Mouse (Mus musculus) layer of hippocampus, postnatal 25 days (tissue): ENCODE results near the gene Fbxl15. TPM values are rescaled to one million over a fixed set of nuclear protein-coding genes. Genes with fewer than 3 reads are reported as not detected.

Experiments used
- DNase-seq, 2 experiments: peaks; one replicate each; pipeline ENCODE4 v3.0.0; 2022; ENCODE audit warnings: mixed read lengths in 2 of 2, low spot score in 1 of 2; ENCODE audit errors: extremely low spot score in 1 of 2
- total RNA-seq, 2 experiments: library from RNA; stranded (reverse); gene quantifications; 2 replicates each; pipeline ENCODE4 v1.2.3; 2021

Fbxl15 gene
- total RNA-seq, 2 experiments from 2014 or later, result 29.0 to 32.8 TPM

DNA sequence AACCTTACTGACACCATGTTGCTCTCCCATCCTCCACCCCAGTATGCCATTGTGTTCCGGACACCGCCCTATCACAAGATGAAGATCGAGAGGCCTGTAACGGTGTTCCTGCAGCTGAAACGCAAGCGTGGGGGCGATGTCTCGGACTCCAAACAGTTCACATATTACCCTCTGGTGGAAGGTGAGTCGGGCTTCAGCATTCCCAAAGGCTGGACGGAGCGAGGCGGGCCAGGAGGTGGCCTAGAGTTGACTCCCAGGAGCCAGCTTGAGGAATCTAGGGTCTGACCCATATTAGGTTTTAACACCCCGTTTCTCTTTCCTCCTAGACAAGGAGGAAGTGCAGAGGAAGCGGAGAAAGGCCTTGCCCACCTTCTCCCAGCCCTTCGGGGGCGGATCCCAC lies 19.7 kb upstream of the Fbxl15 start:
- no peak for DNase-seq

GRCm38 (mm10) chr19:46308706-46309435 lies 19.1 kb upstream of the Fbxl15 start:
- peak; percentile 82 to 94 for DNase-seq

- DNase-seq, result peak in 1 of 2 experiments; percentile 6
Observed at GRCm38 (mm10) chr19:46309651-46310305, 18.2 kb upstream of the Fbxl15 start.

DNA sequence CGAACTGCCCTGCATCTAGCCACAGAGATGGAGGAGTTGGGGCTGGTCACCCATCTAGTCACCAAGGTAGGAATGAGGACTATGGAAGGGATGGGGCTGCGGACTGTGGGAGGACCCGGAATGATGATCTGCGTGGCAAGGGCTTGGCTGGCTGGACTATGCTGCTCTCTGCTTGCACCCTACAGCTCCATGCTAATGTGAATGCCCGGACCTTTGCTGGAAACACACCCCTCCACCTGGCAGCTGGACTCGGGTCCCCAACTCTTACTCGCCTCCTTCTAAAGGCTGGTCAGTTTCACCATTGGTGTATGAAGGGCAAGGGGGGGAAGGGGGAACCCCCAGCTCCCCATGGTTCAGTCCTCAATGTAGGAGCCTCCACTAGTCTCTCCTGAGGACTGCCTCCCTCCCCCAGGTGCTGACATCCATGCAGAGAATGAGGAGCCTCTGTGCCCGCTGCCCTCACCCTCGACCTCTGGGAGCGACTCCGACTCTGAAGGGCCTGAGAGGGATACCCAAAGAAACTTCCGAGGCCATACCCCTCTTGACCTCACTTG lies 17.6 kb upstream of the Fbxl15 start:
- DNase-seq, result peak in 1 of 2 experiments; percentile 11

DNA sequence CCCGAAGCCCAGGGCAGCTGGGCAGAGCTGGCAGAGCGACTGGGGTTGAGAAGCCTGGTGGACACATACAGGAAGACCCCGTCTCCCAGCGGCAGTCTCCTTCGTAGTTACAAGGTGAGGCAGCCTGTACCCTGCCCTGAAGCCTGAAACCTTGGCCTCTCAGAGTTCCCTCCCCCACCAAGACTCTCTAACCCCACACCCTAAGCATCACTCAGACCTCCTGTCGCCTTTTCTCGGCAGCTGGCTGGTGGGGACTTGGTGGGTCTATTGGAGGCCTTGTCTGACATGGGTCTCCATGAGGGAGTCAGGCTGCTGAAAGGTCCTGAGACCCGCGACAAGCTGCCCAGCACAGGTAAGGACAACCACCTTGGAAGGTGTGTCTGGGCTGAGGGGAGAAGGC lies 16.6 kb upstream of the Fbxl15 start:
- DNase-seq, result no peak

GRCm38 (mm10) chr19:46312566-46312965 lies 15.4 kb upstream of the Fbxl15 start:
- no peak for DNase-seq

GRCm38 (mm10) chr19:46313116-46313515 lies 14.9 kb upstream of the Fbxl15 start:
- no peak for DNase-seq

DNA sequence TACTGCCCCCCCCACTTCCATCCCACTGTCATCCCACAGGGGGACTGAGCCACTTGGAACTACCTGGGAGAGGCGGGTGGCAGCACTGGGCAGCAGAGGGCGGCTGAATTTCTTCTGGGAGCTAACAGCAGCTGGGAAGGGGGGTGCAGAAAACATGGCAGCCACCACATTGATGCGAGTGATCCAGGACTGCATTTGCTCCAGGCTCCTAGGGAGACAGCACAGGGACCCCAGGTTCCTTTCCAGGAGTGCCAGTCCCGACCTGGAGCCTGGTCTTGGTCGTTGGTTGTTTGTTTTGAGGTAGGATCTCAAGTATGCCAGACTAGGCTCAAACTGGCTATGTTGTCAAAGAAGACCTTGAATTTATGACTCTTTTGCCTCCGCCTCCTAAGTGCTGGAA lies 14.4 kb upstream of the Fbxl15 start:
- no peak for DNase-seq

DNA sequence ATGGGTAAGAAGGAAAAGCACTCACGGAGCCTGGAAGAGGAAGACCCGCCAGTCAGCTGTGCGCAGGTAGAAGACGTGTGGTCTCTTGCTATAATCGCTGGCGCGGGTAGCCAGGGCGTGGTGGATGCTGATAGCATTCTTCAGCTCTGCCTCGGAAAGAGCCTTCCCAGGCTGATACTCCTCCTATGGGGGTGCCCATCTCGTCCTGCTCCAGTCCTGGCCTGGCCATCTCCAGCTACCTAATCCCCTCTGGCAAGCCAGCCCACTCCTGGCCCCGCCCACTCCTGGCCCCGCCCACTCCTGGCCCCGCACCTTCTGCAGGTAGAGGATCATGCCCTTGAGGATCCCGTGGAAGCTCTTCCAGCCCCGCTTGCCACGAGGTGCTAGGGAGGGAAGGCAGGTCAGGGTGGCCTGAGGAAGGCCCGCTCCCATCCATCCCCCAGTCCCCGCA lies 13.8 kb upstream of the Fbxl15 start:
- DNase-seq, result no peak

GRCm38 (mm10) chr19:46314872-46315742 lies 12.9 kb upstream of the Fbxl15 start:
- peak in 1 of 2 experiments; percentile 8 for DNase-seq

DNA sequence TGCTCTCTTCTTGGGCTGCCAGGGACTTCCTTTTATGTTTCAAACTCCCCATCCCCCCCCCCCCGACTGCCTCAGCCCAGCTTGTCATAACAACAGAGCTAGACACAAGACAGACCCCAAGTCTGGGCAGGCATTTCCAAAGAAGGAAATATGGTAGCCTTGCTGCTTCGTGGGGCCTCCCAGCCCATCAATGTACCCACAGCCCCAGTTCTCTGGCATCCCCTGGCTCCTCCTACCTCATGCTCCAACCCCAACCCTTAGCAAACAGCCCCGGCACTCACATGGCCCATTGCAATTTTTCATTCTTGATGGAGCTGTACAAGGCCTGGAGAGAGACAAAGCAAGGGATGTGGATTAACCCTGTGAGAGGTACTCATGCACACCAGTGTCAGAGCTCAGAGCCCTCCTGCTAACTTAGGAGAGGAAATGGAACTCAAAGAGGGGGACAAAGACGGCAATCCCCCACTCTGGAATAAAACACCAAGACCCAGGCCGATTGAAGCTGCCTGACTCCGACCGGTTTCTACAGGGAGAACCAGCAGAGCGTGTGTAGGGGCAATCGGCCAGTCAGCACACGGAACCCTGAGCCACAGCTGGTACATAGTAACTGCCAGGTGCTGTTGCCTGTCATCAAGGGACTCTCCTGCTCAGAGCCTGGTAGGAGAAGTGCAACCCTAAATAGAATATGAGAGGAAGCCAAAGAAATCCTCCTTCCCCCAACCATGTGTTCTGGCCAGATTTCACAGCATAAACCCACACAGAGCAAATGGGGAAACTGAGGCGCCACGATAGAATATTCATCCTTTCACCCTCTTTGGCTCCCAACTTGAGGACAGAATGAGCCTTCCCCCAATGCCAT lies 12.0 kb upstream of the Fbxl15 start:
- no peak for DNase-seq

GRCm38 (mm10) chr19:46316846-46317545 lies 11.0 kb upstream of the Fbxl15 start:
- DNase-seq, result peak; percentile 60 to 61

DNA sequence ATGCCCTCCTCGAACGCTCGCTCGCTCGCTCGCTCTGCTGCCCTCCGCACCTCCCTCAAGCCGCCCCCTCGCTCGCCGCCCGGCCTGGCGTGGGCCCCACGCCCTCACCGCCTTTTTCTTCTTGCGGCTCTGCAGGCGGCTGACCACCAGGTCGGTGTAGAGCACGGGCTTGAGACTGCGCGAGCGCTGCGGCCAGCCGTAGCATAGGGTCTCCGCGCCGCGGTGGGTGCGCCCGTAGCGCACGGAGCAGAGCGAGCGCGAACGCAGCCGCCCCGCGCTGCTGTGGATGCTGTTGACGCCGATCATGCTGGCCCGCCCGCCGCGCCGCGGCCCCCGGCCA lies 10.5 kb upstream of the Fbxl15 start:
- peak in 1 of 2 experiments; percentile 27 for DNase-seq

DNA sequence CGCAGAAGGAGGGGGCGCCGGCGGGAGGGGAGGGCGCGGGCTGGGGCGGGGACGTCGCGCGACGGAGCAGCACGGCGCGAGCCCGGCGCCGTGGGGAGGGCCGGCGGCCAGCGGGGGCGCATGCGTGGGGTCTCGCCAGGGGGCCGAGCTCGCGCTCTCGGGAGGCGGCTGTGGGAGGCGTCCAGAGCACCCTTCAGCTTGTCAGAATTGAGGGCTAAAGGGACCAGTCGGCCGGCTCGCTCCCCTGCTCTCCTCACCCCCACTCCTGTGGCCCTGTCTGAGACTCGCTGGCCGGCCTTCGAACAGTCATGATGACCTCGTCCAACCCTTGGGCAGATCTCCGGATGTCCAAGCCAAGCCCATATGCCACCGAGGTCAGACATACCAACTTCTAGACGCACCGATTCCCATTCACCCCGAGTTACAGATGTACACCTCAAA lies 9.9 kb upstream of the Fbxl15 start:
- DNase-seq, result peak in 1 of 2 experiments; percentile 70

- peak; percentile 64 to 76 for DNase-seq
Observed at GRCm38 (mm10) chr19:46318586-46319378, 9.2 kb upstream of the Fbxl15 start.

GRCm38 (mm10) chr19:46320076-46320785 lies 7.8 kb upstream of the Fbxl15 start:
- peak in 1 of 2 experiments; percentile 6 for DNase-seq

- peak in 1 of 2 experiments; percentile 45 for DNase-seq
Observed at GRCm38 (mm10) chr19:46321101-46321943, 6.7 kb upstream of the Fbxl15 start.
